Mouse (Mus musculus): ENCODE results near the gene Gm44579. TPM values are rescaled to one million over a fixed set of nuclear protein-coding genes. Genes with fewer than 3 reads are reported as not detected.

Gm44579 gene
- total RNA-seq, 4 experiments from 2014 or later, result not detected

DNA sequence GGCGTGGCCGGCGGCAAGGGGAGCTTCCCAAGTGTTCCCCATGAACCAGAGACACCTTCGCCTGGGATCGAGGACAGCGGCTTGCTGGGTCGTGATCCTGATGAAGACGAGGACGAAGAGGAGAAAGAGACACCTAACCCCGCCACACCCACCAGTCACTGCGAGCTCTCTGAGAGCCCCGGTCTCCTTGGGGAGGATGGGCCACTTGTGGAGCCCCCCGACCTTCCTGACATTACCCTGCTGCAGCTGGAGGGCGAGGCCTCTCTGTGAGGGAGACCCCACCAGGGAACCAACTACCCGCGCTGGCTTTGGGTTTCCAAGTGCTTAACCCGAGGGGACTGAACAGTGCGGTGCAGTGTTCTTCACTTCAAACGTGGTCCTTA, 52.2 kb downstream of the Gm44579 start:
- no peak for DNase-seq (ENCODE audit: low spot score)

DNA sequence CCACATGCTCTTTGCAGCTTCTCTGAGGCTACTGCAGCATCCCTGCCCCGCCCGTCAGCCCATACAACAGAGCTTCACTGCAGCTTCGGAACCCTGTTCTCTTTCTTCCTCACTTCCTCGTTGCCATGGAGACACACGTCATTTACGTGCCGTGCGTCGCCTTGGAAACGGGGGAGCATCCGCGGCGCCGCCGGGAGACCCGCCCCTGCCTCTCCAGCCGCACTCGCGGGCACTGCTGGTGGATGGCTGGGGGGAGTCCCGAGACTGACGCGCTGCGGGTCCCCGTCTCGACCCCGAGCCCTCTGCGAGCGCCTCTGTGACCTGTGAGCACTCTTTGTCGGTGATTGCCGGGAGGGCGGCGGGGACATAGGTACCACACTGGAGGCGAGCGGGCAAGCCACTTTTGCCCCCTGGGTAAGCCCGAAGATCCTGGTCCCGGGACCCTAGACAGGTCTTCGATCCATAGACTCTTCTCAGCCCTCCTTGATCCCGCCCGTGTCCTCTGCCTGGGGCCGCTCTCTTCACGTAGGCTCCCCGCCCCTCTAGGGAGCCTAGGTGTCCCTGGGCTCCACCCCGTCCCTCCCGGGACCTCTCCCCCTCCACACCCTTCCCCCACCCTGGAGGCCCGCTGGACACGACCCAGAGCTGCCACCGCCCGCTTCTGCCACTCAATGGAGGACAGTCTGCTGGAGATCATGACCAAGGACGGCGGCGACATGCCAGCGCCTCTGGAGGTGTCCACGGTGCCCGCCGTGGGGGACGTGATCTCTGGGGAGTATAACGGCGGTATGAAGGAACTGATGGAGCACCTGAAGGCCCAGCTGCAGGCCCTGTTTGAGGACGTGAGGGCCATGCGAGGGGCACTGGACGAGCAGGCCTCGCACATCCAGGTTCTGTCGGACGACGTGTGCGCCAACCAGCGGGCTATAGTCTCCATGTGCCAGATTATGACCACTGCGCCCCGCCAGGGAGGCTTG, 52.8 kb downstream of the Gm44579 start:
- peak; percentile 62 for DNase-seq (ENCODE audit: low spot score)

DNA sequence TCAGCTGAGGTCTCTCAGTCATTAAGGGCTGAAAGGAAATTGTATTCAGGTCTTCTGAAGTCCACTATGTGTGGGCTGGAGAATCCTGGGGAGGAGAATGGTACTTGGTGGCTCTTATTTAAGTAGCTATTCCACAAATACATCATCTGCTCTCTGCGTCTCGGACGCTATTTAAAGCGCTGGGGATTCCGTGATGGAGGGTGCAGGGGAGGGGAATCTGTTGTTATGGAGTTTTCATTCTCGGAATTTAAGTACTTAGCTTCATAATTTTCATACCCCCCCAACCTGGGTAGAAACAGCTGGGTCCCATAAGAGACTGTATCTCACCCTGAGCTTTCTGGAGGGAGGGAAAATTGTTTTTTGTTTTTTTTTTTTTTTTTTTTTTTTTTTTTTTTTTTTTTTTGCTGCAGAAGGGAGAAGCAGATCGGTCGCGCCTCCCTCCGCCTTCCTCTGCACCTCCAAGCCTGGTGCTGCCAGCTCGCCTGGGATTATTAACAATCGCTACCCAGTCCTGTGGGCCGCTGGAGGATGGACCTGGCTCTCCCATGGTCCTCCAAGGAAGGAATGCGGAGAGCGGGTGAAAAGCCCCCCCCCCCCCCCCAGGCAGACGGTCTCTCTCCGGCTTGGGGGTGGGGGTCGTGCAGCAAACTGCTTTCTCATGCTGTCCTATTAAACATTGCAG, 53.7 kb downstream of the Gm44579 start, which contains the start of gene Ccdc184:
Ccdc184 (plus strand) TSS at position 196 of the 682 bp plus-strand sequence.
- no peak for DNase-seq (ENCODE audit: low spot score)

DNA sequence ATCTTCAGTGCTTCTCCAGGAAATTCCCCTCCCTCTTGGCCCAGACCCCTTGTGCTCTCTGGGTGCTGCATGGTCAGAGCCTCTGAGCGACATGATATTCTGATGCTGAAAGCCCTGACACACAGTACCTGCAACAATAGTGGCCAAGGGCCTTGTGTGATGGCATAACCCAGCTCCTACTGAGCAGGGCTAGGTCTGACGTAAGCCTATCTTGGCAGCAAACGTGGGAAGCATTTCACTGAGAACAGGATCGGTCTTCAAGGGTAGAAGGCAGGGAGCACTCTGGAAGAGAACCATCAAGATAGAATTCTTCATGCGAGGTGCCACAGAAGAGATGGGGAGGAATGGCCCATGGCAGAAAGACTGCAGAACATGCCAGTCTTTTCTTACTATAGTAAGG, 55.3 kb downstream of the Gm44579 start, which contains the start of gene Asb8:
Asb8 (minus strand) TSS at position 101 of the 400 bp plus-strand sequence.
- no peak for DNase-seq (ENCODE audit: low spot score)

DNA sequence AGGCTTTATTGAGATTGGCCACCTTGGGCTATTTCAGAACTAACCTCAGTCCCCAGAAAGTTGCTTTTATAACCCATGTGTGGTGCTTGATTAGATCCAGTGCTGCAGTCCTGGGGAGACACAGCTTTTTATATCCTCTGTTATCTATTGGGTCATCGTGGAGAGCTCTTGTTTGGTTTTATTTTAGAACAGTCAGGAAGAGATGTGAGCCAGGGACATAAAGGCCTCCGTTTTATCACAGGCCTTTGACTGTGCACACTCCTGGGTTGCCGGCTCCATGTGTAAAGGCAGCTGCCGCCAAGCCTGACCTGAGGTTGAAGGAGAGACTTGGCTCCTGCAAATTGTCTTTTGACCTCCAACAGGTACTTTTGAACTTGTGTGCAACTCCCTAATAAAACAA, 58.2 kb downstream of the Gm44579 start:
- peak; percentile 23 for DNase-seq (ENCODE audit: low spot score)

DNA sequence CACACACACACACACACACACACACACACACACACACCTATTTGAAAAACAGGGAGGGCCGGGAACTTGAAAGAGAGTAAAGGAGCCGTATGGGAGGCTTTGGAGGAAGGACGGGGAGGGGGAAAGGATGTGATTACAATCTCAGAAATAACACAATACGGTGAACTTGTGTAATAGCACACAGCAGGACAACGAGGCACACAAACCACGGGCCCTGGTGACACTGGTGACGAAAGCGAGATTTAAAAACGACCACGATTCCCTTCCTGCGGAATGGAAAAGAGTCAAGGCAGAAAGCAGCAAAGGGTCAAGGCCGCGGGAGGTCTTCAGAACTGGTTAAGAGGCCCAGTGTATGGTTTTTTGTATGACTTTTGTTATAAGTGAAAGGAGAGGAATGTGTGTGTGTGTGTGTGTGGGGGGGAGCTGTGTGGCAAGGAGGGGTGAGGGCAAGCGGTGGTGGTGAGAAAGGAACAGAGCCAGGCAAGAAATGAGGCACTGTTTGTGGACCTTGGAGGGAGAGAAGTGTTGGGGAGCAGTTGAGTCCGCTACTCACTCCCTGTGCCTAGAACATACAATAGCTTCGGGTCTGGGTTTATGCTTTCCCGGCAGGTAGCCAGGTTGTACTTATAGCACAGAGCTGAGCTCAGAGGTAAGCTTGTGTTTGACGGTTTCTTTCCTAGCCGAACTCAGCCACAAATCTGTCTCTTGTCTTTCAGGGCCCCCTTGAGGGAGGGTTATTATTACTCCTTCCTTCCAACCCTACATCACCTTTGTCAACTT, 59.6 kb downstream of the Gm44579 start:
- no peak for DNase-seq (ENCODE audit: low spot score)

DNA sequence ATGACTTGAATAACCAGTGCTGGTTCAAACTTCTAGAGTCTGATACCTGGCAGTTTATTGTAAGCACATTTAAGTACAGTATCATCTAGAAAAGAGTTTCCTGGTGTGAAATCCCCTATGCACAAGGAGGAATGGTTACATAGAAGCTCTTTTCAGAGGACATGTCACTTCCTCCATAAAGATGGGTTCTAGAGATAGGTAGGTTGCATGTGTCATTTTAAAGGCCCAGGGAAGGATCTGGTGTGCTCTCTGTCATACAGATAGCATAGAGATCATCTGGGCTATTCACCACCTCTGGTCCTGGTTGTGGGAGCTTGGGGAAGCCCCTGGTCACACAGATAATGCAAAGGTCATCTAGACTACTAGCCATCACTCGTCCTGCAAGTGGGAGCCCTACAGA, 63.5 kb downstream of the Gm44579 start:
- DNase-seq (ENCODE audit: low spot score), result no peak

DNA sequence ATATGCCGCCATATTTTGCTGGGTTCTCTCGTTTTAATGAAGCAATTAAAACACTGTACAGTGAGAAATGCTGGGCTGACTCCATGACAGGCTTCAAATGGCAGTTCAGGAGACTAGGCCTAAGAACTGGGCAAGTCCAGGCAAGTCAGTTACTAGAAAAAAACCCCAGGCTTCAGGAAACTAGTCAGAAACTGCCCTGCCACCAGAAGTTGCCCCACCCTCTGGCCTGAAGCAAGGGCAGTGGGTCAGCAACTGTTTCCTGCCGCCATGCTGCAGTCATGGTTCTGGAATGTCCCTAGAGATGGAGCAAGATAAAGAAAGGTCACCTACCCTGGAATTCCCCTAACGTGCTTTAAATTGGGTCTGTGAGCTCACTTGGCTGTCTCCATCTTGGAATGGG, 64.8 kb downstream of the Gm44579 start:
- no peak for DNase-seq (ENCODE audit: low spot score)

DNA sequence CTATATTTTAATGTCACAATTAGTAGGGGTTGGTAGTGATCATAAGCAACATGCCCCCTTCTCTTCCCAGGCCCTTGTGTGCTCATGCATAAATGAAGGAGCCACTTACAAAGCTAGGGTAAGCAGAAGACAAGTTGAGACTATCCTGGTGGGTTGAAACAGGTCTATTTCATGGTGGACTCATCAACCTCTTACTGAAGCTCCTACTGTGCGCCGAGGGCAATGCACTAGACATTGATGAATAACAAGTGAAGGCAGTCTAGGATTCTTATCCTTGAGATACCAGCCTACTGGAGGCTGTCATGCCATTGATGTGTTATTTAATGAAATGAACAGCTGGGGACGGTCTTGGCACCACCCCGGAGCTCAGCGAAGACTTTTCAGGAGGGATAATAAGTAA, 65.5 kb downstream of the Gm44579 start:
- no peak for DNase-seq (ENCODE audit: low spot score)

DNA sequence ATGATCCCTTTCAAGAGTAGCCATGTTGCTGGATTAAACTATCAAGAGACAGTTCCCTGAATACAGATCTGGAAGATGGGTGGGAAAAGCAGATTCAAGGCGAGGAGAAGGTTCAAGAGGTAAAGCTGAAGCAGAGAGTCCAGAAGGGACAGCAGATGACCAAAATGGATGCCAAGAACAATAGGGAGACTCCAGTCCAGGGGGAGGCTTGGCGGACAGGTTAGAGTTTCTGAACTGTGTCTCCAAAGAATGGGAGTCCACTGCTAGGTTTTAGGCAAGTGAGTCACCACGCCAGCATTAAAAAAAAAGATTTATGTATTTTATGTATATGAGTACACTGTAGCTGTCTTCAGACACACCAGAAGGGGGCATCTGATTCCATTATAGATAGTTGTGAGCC, 66.1 kb downstream of the Gm44579 start:
- DNase-seq (ENCODE audit: low spot score), result no peak

DNA sequence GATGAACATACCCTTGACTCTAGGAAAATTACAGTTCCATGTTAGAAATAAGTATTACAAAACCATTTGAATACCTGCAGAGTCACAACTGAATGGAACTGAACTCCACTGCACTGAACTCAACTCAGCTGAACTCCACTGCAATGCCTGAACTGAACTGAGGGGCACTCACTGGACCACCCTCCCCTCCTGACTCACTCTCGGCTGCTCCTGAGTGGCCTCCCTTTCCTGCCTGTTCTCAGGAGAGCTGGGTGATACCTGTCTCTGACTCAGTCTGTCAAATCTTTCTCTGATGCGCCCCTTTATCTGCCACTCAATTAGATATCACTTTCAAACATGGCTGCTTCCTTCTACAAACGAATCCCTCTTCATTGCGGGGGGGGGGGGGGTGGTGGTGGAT, 66.6 kb downstream of the Gm44579 start:
- DNase-seq (ENCODE audit: low spot score), result no peak

DNA sequence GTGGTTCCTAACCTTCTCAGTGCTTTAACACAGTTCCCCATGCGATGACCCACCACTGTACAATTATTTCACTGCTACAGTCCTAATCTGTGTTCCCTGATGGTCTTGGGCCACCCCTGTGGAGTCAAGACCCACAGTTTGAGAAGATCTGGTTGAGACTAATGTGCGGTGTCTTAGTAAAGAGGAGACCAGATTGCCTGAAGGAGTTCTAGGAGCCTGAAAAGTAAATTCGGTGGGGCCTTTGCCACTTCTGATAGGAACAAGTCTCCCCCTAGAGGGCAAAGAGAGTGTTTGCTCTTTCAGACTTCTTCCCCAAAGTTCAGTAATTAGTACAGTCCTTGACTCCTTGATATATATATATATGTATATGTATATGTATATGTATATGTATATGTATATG, 67.2 kb downstream of the Gm44579 start:
- peak; percentile 35 for DNase-seq (ENCODE audit: low spot score)

DNA sequence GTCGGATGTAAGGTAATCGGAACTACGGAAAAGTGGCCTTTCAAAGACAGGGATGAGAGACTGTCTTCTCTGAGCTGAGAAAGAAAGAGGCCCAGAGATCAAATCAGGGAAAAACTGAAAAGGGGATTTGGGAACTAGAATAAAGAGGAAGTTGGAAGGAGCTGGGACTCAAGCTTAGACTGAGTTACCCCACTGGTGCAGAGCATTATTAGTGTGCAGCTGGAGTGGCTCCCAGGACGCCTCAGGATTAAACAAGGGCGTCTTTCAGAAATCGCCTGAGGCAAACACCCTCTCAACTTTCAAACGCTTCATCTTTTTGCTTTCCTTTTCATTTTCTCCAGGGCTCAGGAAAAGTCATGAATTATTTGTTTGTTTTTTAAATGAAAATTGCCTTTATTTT, 67.9 kb downstream of the Gm44579 start:
- DNase-seq (ENCODE audit: low spot score), result no peak

DNA sequence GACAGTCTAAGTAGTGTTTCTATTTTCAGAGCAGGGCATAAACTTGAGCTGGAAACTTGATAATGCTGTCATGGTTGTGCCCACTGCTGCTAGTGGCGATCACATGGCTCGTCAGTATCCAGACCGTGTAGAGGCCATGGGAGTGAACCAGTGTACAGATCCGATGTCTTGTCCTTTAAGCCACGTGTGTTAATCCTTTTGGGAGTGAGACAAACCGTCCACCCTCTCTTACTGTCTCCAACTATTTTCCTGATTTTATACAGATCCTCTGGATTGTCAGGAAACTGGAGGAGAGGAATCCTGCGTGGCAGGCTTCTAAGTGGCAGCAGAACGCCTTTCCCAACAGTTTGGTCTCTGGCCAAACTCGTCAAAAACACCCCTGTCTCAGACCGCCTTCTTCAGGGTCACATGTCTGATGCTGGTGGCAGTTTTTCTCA, 71.6 kb downstream of the Gm44579 start:
- DNase-seq (ENCODE audit: low spot score), result peak; percentile 48

DNA sequence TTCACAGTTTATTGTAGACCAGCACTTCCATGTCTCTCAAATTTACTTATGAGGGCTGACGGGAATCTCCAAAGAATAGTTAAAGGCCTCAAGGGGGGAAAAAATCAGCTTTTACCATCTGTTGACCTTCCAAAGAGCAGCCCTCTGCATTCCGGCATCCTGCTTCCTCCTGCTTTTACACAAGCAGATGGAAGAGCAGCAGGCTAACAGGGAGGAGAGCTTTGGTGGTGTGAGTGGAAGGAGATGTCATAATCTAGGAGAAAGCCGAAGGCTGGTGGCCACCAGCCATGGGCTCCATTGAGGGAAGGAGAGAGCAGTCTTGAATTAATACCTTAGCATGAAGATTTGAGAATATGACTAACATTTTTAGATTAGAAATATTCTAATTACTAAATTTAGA, 72.4 kb downstream of the Gm44579 start:
- DNase-seq (ENCODE audit: low spot score), result no peak

DNA sequence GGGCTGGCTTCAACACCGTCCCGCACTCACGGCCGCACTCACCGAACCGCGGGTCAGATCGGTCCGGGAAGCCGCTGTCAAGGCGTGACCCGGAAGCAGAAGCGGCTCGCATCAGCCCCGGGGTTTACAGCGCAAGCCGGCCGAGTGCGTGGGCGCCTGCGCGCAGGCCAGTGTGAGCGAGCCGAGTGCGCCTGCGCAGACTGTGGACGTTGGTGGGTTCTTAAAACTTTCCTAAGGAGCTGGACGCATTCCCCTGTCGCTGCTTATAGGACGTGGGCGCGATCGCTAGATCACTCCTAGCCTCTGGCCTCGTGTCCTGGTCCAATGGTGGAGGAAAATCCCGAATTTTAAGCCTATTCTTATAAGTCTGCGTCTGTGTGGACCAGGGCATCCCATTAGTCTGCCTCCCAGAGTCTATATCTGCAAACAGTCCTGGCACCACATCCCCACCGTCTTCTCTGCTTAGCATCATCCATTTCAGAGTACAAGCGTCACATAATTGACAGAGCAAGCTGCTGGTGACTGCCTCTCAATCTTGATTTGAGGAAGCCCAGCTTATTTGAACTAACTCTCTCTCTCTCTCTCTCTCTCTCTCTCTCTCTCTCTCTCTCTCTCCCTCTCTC, 75.1 kb downstream of the Gm44579 start:
- DNase-seq (ENCODE audit: low spot score), result peak; percentile 91

DNA sequence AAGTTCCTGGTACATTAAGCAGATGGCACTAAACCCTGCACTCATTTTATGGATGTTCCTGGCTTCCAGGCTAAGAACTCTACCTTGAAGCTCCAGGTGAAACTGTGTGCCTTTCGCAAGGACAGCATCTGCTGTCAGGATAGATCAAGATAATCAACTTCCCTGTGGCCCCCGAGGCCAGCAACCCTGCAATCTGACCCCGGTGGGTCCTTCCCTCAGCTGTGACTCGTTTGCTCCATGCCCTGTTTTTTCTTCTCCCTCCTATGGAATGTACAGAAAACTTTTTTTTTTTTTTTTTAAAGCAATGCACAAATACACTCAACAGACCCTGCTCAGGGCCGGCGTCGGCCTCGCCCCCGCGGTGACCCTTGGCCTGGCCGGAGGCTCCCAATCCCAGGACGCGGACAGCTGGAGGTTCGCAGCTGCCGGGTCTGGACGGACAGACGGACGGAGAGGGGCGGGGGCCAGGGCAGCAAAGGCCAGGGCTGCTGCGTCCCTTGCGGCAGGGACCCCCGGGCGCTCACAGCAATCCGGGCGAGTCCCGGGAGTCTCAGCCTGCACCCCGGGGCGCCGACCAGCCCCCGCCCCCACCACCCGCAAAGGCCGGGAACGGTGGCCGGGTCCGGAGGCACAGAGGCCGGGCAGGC, 75.8 kb downstream of the Gm44579 start:
- DNase-seq (ENCODE audit: low spot score), result no peak

DNA sequence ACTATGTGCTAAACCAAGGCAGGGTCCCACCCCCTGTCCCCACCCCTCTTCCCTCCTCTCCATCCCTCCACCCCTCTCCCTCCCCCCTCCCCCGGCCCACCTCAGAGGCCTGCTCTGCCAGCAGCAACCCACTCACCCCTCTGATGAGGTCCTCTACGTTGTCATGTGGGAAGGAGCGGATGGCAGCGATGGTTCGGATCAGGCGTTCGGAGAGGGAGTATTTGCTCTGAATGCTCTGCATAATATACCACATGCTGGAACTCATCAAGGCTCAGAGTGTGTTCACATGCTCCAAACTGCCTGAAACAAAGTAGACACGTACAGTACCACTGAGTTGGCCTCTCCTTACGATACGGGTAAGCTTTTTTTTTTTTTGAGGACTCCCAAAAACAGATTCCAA, 78.3 kb downstream of the Gm44579 start:
- DNase-seq (ENCODE audit: low spot score), result no peak

DNA sequence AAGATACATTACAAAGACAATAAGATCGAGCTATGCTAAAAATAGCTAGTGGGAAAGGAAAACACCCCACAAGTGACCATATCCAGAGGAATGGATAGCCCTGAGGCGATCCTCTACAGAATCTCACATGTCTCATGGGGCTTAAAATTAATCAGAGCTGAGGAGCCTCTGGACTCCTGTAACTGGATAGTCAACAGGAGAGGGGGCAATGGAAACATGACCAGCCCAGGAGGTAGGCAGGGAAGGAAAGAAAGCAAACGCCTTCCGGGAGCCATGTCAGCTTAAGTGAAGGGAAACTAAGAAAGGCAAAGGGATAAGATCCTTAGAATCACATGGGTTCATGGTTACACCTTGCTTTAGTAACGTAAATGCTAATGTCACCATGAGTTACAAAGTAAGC, 80.0 kb downstream of the Gm44579 start:
- DNase-seq (ENCODE audit: low spot score), result no peak

DNA sequence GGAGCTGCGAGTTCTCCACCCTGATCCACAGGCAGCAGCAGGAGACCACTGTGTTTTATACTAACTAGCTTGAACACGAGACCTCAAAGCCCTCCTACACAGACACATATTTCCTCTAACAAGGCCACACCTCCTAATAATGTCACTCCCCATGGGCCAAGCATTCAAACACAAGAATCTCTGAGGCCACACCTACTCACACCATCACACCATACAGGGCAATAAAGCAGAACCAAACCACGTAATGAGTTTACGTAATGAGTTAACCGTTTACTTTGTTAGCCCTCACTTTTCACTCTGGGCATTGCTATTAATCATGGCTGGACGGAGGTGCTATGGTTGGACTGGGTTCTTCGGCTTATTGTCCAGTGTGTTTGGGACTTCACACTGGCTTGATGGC, 81.0 kb downstream of the Gm44579 start:
- no peak for DNase-seq (ENCODE audit: low spot score)

DNA sequence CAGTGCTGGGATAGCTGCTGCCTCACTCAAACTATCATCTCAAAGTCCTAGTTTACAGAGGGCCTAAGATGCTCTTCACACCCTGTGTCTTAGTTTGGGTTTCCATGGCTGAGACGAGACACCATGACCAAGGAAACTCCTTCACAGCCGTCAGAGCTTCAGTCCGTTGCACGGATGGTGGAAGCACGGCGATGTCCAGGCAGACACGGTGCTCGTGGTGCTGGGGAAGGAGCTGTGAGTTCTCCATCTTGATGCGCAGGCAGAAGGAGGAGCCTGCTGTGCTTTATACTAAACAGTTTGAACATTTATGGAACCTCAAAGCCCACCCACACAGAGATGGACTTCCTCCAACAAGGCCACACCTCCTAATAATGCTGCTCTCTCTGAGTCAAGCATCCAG, 83.9 kb downstream of the Gm44579 start:
- no peak for DNase-seq (ENCODE audit: low spot score)

Measured in heart, adult 8-10 months (tissue).